Mouse (Mus musculus) R1 (cell line): ENCODE results near the gene Nek11.
"Not testable (repeated sequence)": the region's sequence is repeated elsewhere in the genome, so short reads cannot be mapped to it uniquely, and the experiment has no call there.

Experiments
- DNase-seq: peaks from one replicate; pipeline ENCODE4 v3.0.0-alpha.2; 2018; ENCODE audit warnings: low read depth, low spot score

The Nek11 gene

GRCm38 (mm10) chr9:105139204-105139603 lies 256.1 kb downstream of the Nek11 start:
- DNase-seq = no peak

DNA sequence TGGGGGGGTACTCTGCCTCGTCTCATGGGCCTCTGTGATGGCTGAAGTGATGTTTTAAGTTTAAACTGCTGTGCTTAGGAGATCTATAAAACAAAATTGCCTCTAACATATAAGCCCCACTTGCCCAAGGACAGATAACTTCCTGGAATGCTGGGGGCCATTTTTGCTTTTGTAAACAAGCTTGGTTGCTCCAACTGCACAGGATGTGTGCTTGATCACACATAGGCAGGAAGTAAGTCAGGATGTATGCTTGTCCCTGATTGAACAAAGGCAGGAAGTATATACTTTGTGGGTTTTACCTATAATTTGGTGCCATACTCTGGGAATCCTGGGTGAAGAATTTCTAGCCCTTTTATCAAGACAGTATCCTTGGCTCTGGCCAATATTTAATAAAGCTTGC lies 258.9 kb downstream of the Nek11 start:
- no peak for DNase-seq

DNA sequence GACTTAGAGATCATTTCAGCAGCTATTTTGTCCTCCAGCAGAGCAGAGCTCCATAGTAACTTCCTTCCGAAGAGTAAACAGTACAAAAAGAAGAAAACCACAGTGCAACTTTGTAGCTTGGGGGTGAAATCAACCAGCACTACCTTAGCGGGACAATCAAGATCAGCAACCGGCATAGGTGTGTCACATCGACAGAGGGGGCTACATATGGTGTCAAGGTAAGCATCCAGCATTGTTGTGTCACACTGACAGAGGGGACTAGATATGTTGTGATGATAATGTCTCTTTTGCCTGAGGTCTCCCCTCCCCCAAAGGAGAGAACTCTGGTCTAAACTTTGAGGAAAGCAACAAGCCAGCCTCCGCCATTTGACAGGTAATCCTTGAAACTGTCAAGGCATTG lies 260.8 kb downstream of the Nek11 start:
- DNase-seq = no peak

GRCm38 (mm10) chr9:105132002-105132367 lies 263.3 kb downstream of the Nek11 start:
- DNase-seq = no peak

GRCm38 (mm10) chr9:105131253-105132001 lies 263.9 kb downstream of the Nek11 start, which contains the start of gene Nudt16:
Nudt16 (minus strand) TSS chr9:105131824.
- DNase-seq = peak; percentile 94

DNA sequence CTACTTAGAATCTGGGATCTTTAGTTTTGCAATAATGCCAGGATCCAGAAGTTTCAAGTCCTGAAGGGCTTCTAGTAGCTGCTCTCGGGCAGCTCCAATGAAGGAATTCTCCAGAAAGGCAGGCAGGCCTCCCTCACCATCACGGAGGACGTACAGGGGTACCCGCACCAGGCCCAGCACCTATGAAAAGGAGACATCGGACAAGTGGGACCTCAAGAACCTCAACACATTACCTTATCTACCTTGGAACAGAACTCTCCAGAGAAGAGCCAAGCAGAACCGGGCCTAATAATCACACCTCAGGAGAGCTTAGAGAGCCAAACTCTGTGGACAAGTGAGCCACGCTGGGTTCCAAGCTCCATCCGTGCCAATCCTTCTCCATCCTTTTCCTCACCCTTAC lies 265.0 kb downstream of the Nek11 start:
- DNase-seq = no peak

GRCm38 (mm10) chr9:105125206-105125605 lies 270.1 kb downstream of the Nek11 start:
- DNase-seq = not testable (repeated sequence)
